Mouse (Mus musculus): ENCODE measurements around the gene Coa4. TPM values are rescaled to one million over a fixed set of nuclear protein-coding genes. Genes with fewer than 3 reads are reported as not detected.

Gene Coa4
- 17.6 and 18.8 TPM in 2 replicates for polyA plus RNA-seq (2015; fragmentation: Nextera tagmentation; extraction: Ambion mirVana)

- Histone ChIP-seq H3K4me3 (peak within 1 kb of the TSS; percentile 70), H3K9ac (peak within 1 kb of the TSS; percentile 81), H3K4me1 (peaks cover 10% of the 10 kb centered on the region), H3K4me2 (peak within 1 kb of the TSS; percentile 62), H3K9me3 (no peaks in the 10 kb centered on the region), H3K36me3 (peaks cover 19% of the 10 kb centered on the region), H3K27me3 (no peaks in the 10 kb centered on the region), H3K27ac (peak within 1 kb of the TSS; percentile 81)
- ATAC-seq (ENCODE audit: insufficient number of reproducible peaks, insufficient read depth, low FRiP score, low TSS enrichment, low read depth), result peak; percentile 98
- WGBS, result under 1% methylated on average over 33 of the region's 33 CpGs
Observed at GRCm38 (mm10) chr7:100536804-100537518, at the start of gene Coa4. Coa4 (plus strand) TSS chr7:100537071.

GRCm38 (mm10) chr7:100487301-100487700 is 49.6 kb upstream of the Coa4 start:
- H3K4me2 ChIP-seq, result no peak overlapping the region
- peaks cover 6% of the 10 kb centered on the region for H3K4me1 ChIP-seq
- H3K9me3 ChIP-seq, result no peaks in the 10 kb centered on the region
- no peaks in the 10 kb centered on the region for H3K27me3 ChIP-seq
- H3K36me3 ChIP-seq, result no peaks in the 10 kb centered on the region
- 65% methylated on average over 2 of the region's 2 CpGs for WGBS
- no peak for ATAC-seq (ENCODE audit: insufficient number of reproducible peaks, insufficient read depth, low FRiP score, low TSS enrichment, low read depth)
- no peak overlapping the region for H3K9ac ChIP-seq
- H3K27ac ChIP-seq, result no peak overlapping the region
- no peak overlapping the region for H3K4me3 ChIP-seq

DNA sequence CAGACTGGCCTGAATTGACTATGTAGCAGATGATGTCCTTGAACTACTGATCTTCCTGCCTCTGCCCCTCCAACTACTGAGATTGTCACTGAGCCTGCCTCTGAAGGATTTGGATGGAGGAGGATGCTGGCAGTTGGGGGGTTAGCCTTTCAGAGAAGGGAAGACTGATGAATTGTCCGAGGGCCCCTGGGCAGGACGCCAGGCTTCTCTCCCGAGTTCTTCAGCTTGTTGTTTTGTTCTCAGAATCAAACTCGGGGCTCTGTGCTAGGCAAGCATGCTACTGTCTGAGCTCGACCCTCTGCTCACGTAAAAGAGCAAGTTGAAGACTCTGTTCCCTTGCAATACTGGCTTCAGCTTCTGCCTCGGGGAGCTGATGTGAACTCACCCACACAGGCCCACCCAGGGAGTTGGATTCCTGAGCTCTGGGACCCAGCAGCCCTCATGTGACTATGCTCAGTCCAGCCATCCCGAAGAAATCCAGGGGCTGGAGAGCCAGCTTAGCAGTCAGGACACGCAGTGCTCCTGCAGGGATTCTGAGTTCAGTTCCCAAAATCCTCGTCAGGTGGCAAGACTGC is 48.3 kb upstream of the Coa4 start:
- WGBS, result 28% methylated on average over 10 of the region's 10 CpGs
- no peak for ATAC-seq (ENCODE audit: insufficient number of reproducible peaks, insufficient read depth, low FRiP score, low TSS enrichment, low read depth)
- H3K27me3 ChIP-seq, result no peaks in the 10 kb centered on the region
- H3K9me3 ChIP-seq, result no peaks in the 10 kb centered on the region
- H3K9ac ChIP-seq, result no peak overlapping the region
- H3K4me3 ChIP-seq, result no peak overlapping the region
- no peak overlapping the region for H3K27ac ChIP-seq
- H3K4me2 ChIP-seq, result no peak overlapping the region
- H3K36me3 ChIP-seq, result no peaks in the 10 kb centered on the region
- H3K4me1 ChIP-seq, result peaks cover 14% of the 10 kb centered on the region

DNA sequence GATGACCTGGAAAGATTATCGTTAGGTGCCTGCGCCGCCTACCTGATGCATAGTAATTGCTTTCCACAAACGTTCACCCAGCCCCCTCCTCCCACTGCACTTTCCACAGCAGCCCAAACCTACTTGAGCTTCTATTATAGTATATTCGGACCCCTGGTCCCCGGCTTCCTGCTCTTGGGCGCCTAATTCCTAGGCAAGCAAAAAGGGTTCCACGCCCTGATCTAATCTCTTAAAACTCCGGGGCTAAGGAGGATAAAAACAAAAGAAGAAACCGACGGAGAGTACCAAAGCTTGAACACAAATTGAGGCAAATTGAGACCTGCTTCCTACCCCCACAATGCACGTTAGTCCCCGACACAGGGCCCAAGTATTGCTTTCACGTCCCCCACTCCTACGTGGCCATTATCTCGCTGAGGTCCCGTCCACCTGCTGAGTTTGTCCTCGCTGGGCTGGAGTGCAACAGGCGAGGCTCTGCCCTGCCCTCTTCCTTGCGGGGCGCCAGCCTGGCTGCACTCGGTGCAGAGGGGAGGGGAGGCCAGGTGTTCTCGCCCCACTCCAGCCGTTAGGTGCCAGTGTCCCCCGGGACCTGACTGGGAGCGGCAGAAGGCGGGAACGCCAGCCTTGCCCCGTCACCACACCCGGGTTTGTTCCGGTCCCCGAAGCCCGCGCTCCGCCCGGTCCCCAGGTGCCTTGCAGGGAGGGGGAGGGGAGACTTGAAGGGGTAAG is 44.3 kb upstream of the Coa4 start:
- Histone ChIP-seq H3K9me3 (no peaks in the 10 kb centered on the region), H3K4me2 (peak overlapping the region; percentile 94), H3K4me1 (peaks cover 50% of the 10 kb centered on the region), H3K9ac (peak overlapping the region; percentile 67), H3K27ac (peak overlapping the region; percentile 67; the same call in 1 of the 2 replicates), H3K27me3 (no peaks in the 10 kb centered on the region), H3K36me3 (peaks cover 12% of the 10 kb centered on the region), H3K4me3 (peak overlapping the region; percentile 51)
- WGBS, result 2% methylated on average over 35 of the region's 36 CpGs
- peak; percentile 8; the same call in 1 of the 2 replicates for ATAC-seq (ENCODE audit: insufficient number of reproducible peaks, insufficient read depth, low FRiP score, low TSS enrichment, low read depth)

DNA sequence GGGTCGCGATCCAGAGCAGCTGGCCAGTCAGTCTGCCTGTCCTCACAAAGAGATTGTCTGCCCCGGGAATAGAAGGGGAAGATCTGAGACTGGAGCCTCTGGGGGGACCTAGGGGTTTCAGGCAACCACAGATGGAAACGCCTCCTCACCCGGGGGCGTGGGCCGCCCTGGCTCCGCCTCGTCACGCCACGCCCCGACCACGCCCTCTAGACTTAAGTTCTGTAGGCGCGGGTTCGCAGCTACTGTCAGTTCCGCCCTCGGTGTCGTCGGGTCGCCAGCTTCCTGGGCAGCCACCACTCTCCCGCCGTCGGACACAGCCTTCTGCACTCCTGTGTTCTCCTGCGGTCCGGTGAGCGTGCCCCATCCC is 43.8 kb upstream of the Coa4 start, which contains the start of gene Ucp2:
Ucp2 (plus strand) TSS at position 221 of the 367 bp plus-strand sequence.
- H3K9me3 ChIP-seq, result no peaks in the 10 kb centered on the region
- peak within 1 kb of the TSS; percentile 67 for H3K9ac ChIP-seq
- peaks cover 50% of the 10 kb centered on the region for H3K4me1 ChIP-seq
- WGBS, result 1% methylated on average over 27 of the region's 27 CpGs
- H3K4me3 ChIP-seq, result peak within 1 kb of the TSS; percentile 51
- peak within 1 kb of the TSS; percentile 94 for H3K4me2 ChIP-seq
- ATAC-seq (ENCODE audit: insufficient number of reproducible peaks, insufficient read depth, low FRiP score, low TSS enrichment, low read depth), result peak; percentile 32; the same call in 1 of the 2 replicates
- peaks cover 17% of the 10 kb centered on the region for H3K36me3 ChIP-seq
- no peaks in the 10 kb centered on the region for H3K27me3 ChIP-seq
- peak within 1 kb of the TSS; percentile 67 for H3K27ac ChIP-seq

DNA sequence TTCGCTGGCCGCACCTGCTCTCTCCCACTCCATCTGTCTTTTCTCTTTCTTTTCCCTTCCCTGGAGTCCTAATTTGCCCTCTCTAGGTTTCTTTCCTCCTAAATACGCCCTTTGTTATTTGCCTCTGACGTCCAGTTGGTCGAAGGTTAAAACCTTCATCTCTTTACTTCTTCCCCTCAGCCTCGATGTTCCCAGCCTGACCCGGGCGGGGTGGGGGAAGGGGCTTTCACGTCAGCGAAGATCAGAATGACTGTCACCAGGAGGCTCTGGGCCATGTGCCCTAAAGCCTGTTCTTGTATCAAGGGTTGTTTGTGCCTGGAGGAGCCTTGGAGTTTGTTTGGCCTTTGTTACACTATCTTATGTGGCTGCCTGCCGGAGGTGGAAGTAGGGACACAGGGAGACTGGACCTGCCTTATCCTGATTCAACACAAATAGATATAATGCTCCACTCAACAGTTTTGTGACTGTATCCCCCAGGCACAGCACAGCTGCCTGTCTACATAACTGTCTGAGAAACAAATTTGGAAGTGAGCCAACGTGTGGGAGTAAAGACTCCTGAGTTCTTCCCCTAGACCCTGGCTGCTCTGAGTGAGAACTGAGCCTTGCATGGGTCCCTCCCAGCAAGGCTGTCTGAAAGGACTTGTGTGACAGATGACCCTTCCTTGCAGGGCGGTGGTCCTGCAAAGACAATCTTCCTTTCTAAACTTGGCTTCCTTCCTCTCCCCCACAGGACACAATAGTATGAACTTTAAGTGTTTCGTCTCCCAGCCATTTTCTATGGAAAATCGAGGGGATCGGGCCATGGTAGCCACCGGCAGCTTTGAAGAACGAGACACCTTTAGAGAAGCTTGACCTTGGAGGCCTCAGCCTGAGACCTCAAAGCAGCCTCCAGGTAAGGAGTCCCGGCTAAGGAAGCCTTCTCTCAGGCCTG is 43.1 kb upstream of the Coa4 start:
- Histone ChIP-seq H3K9me3 (no peaks in the 10 kb centered on the region), H3K4me2 (peak overlapping the region; percentile 94), H3K27ac (peak overlapping the region; percentile 67), H3K4me3 (peak overlapping the region; percentile 51), H3K36me3 (peaks cover 24% of the 10 kb centered on the region), H3K9ac (peak overlapping the region; percentile 67), H3K4me1 (peaks cover 46% of the 10 kb centered on the region), H3K27me3 (no peaks in the 10 kb centered on the region)
- 35% methylated on average over 19 of the region's 19 CpGs for WGBS
- peak; percentile 8; the same call in 1 of the 2 replicates for ATAC-seq (ENCODE audit: insufficient number of reproducible peaks, insufficient read depth, low FRiP score, low TSS enrichment, low read depth)

DNA sequence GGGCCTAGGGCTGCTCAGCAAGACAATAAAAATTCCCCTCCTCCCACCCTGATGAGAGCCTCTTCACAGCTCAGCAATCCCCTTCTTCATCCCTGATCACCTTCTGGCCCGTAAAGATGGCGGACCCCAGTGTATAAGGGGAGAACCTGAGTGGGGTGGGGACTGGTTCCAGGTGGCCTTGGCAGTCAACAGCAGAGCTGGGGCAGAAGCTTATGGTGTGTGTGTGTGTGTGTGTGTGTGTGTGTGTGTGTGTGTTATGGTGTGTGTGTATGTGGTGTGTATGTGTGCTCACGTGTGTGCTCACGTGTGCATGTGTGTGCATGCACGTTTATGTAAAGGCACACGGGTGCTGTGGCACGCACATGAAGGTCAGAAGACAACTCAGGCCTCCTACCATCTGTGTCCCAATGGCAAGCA is 42.4 kb upstream of the Coa4 start:
- Histone ChIP-seq H3K9me3 (no peaks in the 10 kb centered on the region), H3K36me3 (peaks cover 30% of the 10 kb centered on the region), H3K4me3 (peak overlapping the region; percentile 51), H3K4me1 (peaks cover 45% of the 10 kb centered on the region), H3K9ac (peak overlapping the region; percentile 67), H3K4me2 (peak overlapping the region; percentile 94), H3K27ac (peak overlapping the region; percentile 67), H3K27me3 (no peaks in the 10 kb centered on the region)
- 83% methylated on average over 7 of the region's 7 CpGs for WGBS
- no peak for ATAC-seq (ENCODE audit: insufficient number of reproducible peaks, insufficient read depth, low FRiP score, low TSS enrichment, low read depth)

- H3K4me3 ChIP-seq, result peak overlapping the region; percentile 51
- H3K27me3 ChIP-seq, result no peaks in the 10 kb centered on the region
- H3K27ac ChIP-seq, result peak overlapping the region; percentile 84
- 8% methylated on average over 8 of the region's 8 CpGs for WGBS
- peaks cover 36% of the 10 kb centered on the region for H3K36me3 ChIP-seq
- peak overlapping the region; percentile 55; the same call in 1 of the 2 replicates for H3K9ac ChIP-seq
- no peak for ATAC-seq (ENCODE audit: insufficient number of reproducible peaks, insufficient read depth, low FRiP score, low TSS enrichment, low read depth)
- no peaks in the 10 kb centered on the region for H3K9me3 ChIP-seq
- H3K4me2 ChIP-seq, result peak overlapping the region; percentile 94
- peaks cover 45% of the 10 kb centered on the region for H3K4me1 ChIP-seq
Observed at GRCm38 (mm10) chr7:100495042-100495441, 41.8 kb upstream of the Coa4 start.

- Histone ChIP-seq H3K4me1 (peaks cover 45% of the 10 kb centered on the region), H3K27ac (peak overlapping the region; percentile 84), H3K9me3 (no peaks in the 10 kb centered on the region), H3K4me2 (peak overlapping the region; percentile 94), H3K36me3 (peaks cover 36% of the 10 kb centered on the region), H3K4me3 (peak overlapping the region; percentile 51), H3K9ac (peak overlapping the region; percentile 55), H3K27me3 (no peaks in the 10 kb centered on the region)
- 17% methylated on average over 11 of the region's 11 CpGs for WGBS
- peak; percentile 46; the same call in 1 of the 2 replicates for ATAC-seq (ENCODE audit: insufficient number of reproducible peaks, insufficient read depth, low FRiP score, low TSS enrichment, low read depth)
Observed at GRCm38 (mm10) chr7:100495581-100496251, 41.2 kb upstream of the Coa4 start.

DNA sequence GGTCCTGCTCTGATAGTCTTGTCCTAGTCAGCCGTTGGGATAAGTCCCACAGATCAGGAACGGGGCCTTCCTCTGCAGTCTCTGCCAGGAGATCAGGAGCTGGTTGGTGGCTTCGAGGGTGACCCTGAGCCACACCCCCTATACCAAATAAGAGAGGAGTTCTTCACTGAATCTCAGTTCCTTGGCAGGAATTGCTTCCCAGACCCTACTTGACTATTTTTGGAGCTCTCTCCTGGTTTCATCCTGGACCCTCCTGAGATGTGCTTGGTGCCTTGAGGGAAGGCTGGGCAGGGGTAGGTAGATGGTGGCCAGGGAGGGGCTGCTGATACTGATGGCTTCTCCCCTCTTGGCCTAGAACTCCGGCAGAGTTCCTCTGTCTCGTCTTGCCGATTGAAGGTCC is 40.5 kb upstream of the Coa4 start:
- H3K4me3 ChIP-seq, result no peak overlapping the region
- H3K27me3 ChIP-seq, result no peaks in the 10 kb centered on the region
- peak overlapping the region; percentile 94 for H3K4me2 ChIP-seq
- WGBS, result 72% methylated on average over 6 of the region's 6 CpGs
- H3K9me3 ChIP-seq, result no peaks in the 10 kb centered on the region
- peak overlapping the region; percentile 55 for H3K9ac ChIP-seq
- peak overlapping the region; percentile 84; the same call in 1 of the 2 replicates for H3K27ac ChIP-seq
- ATAC-seq (ENCODE audit: insufficient number of reproducible peaks, insufficient read depth, low FRiP score, low TSS enrichment, low read depth), result no peak
- peaks cover 36% of the 10 kb centered on the region for H3K36me3 ChIP-seq
- peaks cover 45% of the 10 kb centered on the region for H3K4me1 ChIP-seq

Measured in embryonic facial prominence, embryonic 13.5 days (tissue).